Mouse (Mus musculus) gastrocnemius, adult 18-20 months (tissue): Measurements from ENCODE around the gene Rrp9. TPM values are rescaled to one million over a fixed set of nuclear protein-coding genes. Genes with fewer than 3 reads are reported as not detected.

Source experiments
- DNase-seq: peaks from one replicate; pipeline ENCODE4 v3.0.0; 2021; ENCODE audit warnings: low spot score
- long read RNA-seq, 2 experiments: library from polyadenylated mRNA; stranded (forward); transcript quantifications; one replicate each; pipeline ENCODE4 v2.0.0; 2021
- total RNA-seq, 2 experiments: library from RNA; stranded (reverse); gene quantifications; 2 replicates each; pipeline ENCODE4 v1.2.3; 2021

The Rrp9 gene
- 10 to 100 TPM; 19.8 to 21.7 TPM for total RNA-seq
- long read RNA-seq, experiment 1, transcript Rrp9-201 (15 exons, 1,586 nt) = major isoform, 33 of 40 reads
- long read RNA-seq, experiment 1, partial matches to known transcripts = 2 of 40 reads
- long read RNA-seq, experiment 1, other reads (novel, unspliced or antisense) = 5 of 40 reads
- long read RNA-seq, experiment 2, transcript Rrp9-201 (15 exons, 1,586 nt) = major isoform, 27 of 30 reads
- long read RNA-seq, experiment 2, partial matches to known transcripts = 0 of 30 reads
- long read RNA-seq, experiment 2, other reads (novel, unspliced or antisense) = 3 of 30 reads

DNA sequence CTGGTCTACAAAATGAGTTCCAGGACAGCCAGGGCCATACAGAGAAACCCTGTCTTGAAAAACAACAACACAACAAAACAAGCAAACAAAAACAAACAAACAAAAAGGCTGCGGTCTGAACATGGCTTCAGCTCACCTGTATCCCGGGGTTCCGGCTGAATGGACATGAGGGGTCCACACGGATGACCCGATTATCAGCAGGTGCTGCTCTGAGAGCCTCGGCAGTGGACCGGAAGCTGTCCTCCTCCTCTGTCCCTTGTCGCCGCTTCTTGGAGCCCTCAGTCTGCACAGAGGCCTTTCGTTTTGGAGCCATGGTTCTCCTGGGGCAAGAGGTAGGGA is at the start of gene Rrp9:
TSS of gene Rrp9 (plus strand) at position 301 of the 339 bp plus-strand sequence.
- no peak for DNase-seq

DNA sequence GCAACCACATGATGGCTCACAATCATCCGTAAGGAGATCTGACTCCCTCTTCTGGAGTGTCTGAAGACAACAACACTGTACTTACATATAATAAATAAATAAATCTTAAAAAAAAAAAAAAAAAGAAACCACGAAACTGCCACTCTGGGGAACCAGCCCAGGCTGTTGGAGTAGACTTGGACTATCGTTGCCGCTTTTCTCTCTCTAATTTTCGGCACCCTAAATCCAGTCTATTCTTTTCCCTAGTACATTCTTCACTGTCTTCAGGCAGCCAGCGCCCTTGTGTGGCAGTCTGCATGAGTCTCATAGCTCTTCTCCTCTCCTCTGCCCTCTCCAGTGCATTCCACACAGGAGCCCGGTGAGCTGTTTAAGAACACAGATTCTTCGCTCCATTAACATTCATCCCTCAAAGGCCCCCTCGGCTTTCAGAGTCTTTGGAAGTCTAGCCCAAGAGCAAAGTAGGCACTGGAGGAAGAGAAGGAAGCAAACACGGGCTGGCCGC is 47.0 kb upstream of the Rrp9 start:
- DNase-seq = no peak

DNA sequence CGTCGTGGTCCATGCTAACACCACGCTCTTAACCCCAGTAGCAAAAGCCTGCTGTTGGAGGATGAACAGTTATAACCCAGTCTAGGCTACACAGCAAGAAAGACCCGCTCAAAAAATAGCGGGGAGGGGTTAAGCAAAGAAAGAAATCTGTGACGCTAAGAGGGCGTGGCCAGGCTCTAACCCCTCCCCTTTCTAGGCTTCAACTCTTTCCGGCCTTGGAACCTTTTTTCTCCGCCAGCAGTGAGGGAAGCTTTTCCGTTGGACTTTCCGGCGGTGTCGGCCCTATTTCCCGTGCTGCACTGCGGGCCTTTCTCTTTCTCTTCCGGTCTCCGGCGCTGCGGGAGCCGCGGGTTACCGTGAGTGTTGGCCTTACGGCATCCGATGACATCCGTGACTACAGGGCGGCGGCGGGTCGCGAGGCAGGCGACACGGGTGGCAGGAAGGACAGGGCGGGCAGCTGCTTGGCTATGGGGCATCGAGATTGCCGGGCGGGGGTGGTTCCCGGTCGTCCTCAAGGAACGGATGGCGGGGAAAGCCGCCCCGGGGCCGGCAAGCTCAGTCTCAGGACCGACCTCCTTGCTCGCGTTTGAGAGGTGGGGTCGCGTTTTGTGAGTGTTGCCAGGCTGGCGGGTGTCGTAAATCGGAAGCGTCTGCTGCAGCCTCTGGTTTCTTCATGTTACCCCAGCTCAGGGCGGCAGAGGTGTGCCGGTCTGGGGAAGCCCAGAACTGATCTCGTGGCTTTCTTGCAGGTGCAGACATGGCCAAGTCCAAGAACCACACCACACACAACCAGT is 46.3 kb upstream of the Rrp9 start, which contains the start of gene Rpl29:
TSS of gene Rpl29 (plus strand) at position 234 of the 794 bp plus-strand sequence.
- peak; percentile 97 for DNase-seq

DNA sequence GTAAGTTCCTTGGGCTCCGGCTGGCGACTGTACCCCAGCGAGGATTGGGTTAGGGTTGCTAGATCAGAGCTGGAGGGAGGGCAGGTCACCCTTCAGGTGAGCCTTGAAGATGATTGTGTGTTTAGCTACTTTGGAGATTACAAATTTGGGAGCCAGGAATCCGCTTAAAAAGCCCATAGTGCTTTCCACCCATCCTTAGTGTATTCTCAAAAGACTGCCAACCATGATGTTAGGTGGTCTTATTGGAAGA is 45.8 kb upstream of the Rrp9 start:
- no peak for DNase-seq

DNA sequence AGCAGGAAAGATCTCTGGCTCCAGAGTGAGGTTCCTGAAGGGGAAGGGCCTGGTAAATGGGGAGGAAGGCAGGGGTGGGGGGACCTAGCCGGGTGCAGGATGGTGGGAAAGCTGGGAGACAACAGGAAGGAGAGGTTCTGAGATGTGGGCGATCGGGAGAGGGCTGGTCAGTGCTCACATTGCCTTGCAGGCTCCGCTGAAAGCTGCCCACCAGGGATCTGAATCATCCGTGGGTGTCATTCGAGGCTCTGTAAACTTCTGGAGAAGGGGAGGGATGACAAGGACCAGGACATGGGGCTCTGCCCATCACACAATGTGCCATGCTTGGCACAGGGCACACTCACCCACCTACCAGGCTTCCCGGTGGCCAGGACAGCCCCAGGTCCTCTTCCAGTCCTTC is 42.4 kb upstream of the Rrp9 start:
- no peak for DNase-seq

DNA sequence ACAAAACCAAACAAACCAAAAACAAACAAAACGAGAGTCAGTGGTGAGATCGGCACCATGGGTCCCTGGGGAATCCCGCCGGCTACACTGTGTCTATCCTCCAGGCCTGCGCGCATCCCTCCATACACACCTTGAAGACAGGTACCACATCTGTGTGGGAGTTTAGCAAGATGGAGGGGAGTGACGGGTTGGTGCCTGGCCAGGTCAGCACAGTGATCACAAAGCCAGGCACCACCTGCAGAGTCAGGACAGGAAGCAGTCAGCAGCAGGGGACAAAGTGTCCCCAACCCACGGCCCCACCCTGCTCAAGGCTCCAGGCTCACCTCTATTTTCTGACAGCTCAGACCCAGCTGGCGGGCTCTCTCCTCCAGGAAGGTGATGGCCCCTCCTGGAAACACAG is 39.2 kb upstream of the Rrp9 start:
- no peak for DNase-seq

DNA sequence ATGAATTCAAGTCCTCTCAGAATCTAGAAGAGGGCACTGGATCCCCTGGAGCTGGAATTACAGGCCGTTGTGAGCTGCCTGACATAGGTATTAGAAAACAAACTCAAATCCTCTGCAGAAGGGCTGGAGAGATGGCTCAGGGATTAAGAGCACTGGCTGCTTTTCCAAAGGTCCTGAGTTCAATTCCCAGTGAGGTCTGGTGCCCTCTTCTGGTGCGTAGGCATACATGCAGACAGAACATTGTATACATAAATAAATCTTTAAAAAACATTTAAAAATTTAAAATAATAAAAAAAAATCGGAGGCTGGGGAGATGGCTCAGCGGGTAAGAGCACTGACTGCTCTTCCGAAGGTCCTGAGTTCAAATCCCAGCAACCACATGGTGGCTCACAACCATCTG is 33.1 kb upstream of the Rrp9 start:
- no peak for DNase-seq

DNA sequence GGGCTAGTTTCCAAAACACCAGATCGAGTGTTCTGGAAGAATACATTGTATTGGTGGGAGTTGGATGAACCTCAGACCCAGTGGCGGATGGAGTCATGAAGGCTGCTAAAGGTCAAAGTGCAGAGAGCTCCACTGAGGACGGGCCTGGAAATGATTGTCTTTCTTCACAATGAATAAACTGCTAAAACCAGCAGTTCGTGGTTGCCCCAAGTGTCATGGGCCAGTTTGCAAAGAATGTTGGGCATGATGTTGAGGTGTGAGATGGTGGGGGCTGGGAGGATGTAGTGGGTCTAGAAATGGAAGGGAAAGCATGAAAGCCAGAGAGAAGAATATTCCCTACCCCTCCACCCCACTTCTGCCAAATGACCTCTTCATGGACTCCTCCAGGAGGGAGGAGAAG is 30.9 kb upstream of the Rrp9 start:
- no peak for DNase-seq

DNA sequence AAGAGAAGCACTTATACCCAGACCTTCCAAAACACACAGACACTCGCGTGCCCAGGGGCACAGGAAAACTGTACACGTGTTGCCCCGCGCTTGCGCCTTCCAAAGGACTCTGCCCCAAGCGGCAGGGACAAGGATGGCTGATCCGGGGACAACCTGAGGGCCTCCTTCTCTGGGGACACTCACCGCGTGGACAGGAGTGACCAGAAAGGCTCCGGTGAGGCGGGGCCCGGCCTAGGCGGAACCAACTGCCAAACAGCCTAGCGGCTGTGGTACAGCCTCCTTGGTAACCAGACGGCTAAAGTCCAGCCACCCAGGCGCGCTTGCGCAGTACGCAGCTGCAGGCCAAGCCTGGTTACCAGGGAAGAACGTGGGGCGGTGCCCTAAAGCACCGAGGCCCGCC is 28.4 kb upstream of the Rrp9 start, which contains the start of the genes Abhd14b and Abhd14a:
TSS of gene Abhd14b (plus strand) at position 112 of the 400 bp plus-strand sequence.
TSS of gene Abhd14a (minus strand) at position 331 of the 400 bp plus-strand sequence.
- peak; percentile 95 for DNase-seq

DNA sequence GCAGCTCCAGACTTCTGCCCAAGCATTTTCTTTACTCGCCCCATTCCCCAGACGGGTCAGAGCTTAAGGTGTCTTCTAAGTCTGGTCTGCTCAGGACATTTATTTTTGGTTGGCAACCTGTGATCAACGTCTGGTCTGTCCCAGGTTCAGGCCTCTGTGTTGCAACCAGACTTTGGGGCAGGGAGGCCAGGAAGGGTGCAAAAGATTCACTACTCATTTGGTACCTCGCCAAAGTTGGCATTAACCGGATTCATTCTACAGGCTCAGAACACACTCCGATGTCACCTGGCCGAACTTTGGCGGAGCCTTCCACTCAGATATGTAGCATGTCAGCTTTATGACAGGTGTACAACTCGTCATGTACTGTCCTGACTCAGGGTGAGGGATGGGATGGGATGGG is 27.8 kb upstream of the Rrp9 start:
- no peak for DNase-seq

DNA sequence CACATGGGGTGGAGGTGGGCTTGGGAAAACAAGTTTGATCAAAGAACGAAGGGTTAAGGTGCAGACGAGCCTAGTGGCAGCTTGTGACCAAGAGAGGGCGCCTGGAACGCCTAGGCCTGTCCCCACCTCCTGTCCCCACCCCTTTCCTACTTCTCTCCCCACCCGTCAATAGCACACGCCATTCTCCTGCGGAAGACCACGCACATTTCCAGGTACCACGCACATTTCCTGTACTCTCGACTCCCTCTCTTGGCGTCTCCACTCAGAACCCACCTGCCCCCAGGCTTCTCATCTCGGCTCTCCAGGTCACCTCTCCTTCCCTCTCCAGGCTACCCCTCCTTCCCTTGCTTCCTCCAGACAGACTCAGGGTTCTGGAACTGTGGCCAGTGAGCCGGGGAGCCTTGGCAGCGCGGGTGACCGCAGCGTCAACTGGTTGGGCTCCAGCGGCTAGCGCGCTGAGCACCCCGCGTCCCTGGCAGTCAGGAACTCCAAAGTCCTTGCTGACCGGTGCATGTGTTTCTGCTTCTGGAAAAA is 27.2 kb upstream of the Rrp9 start:
- peak; percentile 91 for DNase-seq

DNA sequence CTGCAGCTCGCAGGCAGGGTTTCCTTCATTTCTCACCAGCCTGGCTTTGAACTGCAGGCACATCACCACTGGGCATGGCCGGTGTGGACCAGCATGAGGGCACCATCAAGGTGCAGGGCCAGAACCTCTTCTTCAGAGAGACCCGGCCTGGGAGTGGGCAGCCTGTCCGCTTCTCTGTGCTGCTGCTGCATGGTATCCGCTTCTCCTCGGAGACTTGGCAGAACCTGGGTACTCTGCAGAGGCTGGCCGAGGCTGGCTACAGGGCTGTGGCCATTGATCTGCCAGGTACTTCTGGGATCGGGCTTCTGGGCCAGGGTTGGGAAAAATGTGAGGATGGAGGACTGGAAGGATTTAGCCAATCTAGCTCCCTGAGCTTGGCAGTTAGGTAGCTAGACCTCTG is 25.8 kb upstream of the Rrp9 start:
- no peak for DNase-seq

DNA sequence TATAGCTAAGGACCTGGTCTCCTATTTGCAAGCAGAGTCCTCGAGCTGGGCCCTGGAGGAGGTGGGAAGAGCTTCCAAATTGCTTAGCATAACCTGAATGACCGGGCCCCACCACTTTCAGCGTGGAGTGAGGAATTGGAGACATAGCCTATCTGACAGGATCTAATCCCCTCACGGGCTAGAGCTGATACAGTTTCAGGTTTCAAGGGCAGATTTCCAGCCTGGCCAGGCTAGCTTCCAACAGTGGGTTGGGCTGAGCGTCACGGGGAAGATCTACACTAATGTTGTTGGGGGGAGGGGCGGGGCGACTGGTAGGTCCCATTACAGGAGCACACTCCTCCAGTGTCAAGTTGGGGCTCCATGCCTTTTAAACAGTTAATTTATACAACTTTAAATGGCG is 25.1 kb upstream of the Rrp9 start:
- DNase-seq = peak; percentile 77

DNA sequence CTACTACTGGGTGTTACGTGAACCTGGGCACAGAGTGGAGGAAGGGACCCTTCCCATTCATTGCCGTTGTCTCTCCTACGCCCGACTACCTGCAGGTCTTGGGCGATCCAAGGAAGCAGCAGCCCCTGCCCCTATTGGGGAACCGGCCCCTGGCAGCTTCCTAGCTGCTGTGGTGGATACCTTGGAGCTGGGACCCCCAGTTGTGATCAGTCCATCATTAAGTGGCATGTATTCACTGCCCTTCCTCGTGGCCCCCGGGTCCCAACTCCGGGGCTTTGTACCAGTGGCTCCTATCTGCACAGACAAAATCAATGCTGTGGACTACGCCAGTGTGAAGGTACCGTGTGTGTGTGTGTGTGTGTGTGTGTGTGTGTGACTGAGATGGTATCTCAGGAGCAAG is 24.5 kb upstream of the Rrp9 start:
- no peak for DNase-seq

DNA sequence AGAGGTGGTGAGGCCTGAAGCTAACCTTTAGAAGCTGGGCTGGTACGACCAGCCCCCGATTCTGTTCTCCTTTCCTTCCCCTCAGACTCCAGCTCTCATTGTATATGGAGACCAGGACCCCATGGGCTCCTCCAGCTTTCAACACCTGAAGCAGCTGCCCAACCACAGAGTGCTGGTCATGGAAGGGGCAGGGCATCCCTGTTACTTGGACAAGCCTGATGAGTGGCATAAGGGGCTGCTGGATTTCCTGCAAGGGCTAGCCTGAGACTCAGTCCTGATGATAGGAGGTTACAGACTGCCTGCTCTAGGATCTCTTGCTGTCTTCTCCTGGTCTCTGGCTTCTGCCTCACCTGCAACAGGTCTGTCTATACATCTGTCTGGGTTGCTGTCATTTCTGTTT is 23.9 kb upstream of the Rrp9 start:
- DNase-seq = no peak

DNA sequence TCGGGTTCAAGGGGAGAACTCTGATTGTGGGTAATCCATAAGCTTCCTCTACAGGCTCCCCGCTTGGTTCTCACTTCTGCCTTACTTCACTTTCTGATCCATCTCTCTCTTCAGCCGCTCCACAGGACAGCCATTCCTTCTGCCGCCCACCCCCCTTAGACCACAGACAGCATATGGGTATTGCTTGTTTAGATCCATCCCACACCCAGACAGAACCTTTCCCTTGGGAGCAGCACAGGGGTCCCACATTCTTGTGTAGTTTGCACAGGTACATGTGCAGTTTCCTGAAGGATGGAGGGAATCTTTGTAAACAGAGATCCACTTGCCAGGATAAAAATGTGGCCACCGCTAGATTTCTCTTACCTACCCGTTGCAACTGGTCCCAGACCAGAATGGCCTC is 23.4 kb upstream of the Rrp9 start:
- DNase-seq = no peak

DNA sequence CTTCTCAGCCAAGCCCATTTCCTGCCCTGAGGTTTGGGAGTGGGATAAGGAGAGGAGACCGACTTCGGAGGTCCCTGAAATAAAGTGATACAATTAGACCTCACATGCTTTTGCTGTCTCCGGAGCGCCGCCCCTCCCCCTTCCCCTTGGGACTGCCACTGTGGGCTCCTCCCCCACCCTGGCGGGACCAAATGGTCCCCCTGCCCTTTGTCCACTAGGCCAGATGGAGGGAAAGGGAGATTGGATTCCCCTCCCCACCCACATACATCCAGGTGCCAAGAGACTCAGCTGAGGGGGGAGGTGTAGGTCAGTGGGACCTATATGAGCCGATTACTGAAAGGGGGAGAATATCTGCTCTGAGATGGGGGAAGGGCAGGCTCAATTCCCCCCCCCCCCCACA is 22.9 kb upstream of the Rrp9 start:
- DNase-seq = no peak

DNA sequence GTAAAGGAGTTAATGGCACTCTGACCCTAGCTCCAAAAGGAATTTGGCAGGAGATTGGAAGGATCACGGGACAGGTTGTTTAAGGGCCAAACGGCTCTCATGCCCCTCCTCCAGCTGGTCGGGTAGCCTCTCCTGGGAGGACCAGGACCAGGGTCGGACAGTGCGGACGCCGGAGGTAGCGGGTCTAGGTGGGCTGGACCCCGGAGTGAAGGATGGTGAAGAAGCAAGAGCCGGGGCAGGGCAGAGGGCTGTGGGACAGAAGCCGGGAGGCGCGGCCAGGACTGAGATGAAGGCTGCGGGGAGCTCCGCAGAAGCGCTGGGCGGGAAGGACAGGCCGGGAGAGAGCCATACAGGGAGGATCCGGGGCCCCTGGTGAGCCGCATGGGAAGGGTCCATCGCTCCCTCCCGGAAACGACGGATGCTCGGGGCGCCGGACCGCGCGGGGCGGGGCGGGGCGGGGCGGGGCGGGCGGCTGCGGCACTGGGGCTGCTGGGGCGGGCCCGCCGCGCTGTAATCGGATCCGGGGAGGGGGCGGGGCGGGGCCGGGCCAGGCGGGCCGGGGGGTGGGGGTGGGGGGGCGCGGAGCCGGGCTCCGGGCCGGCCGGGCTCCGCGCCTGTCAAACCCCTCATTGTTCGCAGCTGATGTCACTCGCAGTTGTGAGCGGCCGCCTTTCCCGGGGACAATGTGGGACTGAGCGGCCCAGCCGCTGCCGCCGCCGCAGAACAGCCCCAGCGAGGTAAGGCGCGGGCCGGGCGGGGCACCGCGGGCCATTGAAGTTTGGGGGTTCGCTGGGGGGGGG is 22.3 kb upstream of the Rrp9 start, which contains the start of gene Pcbp4:
TSS of gene Pcbp4 (plus strand) at position 21 of the 800 bp plus-strand sequence.
- DNase-seq = no peak

DNA sequence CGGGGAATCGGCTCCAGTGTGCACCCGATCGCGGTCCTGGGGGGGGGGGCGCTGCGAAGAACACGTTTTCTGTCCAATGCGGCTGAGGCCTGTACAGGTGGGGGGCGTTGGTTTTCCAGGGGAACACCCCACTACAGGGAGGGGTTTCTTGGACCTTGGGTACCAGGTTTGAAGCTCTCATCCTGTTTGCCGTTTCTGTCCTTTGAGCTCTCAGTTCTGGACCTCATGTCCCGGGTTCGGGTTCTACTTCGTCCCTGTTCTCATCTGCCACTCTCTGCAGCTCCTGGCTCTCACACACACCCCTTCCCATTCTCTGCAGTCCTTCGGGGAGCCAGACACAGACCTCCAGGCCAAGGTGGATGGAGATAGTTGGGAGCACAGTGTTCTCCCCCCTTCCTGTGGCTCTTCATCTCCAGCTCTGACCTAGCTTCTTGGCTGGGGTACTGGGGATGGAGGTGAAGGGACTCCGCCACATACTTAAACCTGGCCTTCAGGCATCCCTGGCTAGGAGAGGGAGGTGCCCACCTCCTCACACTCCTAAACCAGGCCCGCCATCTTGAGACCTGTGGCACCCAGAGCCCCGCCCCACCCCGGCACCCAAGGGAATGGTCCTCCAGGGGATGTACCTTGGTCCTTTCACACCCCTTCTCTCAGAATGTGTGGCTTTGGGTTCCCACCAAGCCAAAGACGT is 21.5 kb upstream of the Rrp9 start:
- no peak for DNase-seq

DNA sequence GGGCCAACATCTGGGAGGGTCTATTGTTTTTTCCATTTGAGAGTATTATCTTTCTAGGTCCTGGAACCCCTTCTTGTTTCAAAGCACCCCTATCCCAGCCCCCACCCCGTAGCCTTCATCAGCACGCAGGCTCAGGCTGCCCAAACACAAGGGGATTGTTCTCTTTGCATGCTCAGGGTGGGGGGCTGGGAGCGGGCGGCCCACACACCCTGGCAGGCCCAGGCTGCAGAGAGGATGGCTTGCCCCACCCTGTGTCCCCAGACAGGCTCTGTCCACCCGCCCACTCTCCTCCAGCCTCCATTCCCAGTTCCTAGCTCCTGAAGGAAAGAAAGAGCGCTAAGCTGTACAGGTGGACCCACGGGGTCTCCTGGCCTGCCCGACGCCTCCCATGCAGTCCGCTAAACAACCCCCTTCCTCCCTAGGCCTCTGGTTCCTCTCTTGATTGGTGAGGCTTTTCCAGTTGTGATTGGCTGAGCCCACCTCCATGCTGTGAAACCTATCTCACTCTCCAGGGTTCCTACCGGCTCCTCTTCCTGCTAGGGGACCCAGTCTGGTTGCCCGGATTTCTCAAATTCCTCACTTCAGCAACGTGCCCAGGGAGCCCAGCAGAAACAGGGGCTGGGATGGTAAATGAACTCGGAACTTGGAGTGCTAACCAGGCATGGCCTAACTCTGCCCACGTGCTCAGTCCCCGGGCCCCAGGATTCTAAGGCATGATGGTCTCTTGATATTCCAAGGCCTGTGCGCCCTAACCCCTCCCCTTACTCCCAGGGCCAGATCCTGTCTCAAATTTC is 20.7 kb upstream of the Rrp9 start:
- no peak for DNase-seq
